In genomic region chr10:39161406-39161805, GRCm38 (mm10) we compare ENCODE assay signal across 33 mouse cellular contexts. TPM values are rescaled to one million over a fixed set of nuclear protein-coding genes. Genes with fewer than 3 reads are reported as not detected.
DNase-seq lines count a peak whose midpoint lies in the region; ATAC-seq and TF ChIP-seq lines count a peak whose summit lies in the region.
"Had no signal": no experiment of that assay in that cellular context is flagged by ENCODE, and none has a peak within 500 bp of the region (broad histone marks: within the 10 kb centered on the region; RNA-seq: fewer than 3 reads in every experiment).

No protein-coding gene starts in this region.

- TF ChIP-seq CTCF in liver, postnatal 0 days (IDR thresholded peaks at IDR 0.05; ENCODE audit: low read depth) = no peak

- TF ChIP-seq EP300 in liver, postnatal 0 days (IDR thresholded peaks at IDR 0.05; ENCODE audit: low read depth) = no peak

- 83% methylated on average over 1 of the region's 1 CpGs for WGBS in liver, postnatal 0 days (ENCODE audit: insufficient replicate concordance)

- H3K9me3 ChIP-seq in liver, postnatal 0 days (ENCODE audit: low read length) = no peaks in the 10 kb centered on the region
- H3K9me3 ChIP-seq in megakaryocyte, embryonic 14.5 days = peaks cover 7% of the 10 kb centered on the region; the same call in 1 of the 2 replicates
- H3K9me3 ChIP-seq: embryonic facial prominence, embryonic 10.5 days; forebrain, embryonic 10.5 days; forebrain, embryonic 13.5 days; G1E; heart, embryonic 10.5 days; heart, embryonic 13.5 days; hindbrain, embryonic 12.5 days had no signal

- ATAC-seq in liver, postnatal 0 days = 0 out of 2 replicates have a peak, but pooled peaks have one; percentile 23
- peak; percentile 59 for ATAC-seq in granulocyte monocyte progenitor cell, adult 5-6 weeks (replicated peaks; ENCODE audit: poor library complexity, severe bottlenecking)
- ATAC-seq: forebrain, embryonic 13.5 days; forebrain, embryonic 16.5 days; hindbrain, postnatal 0 days; inflammation-experienced regulatory T-cells, adult 6 months; intestine, embryonic 16.5 days had no signal

- no peak overlapping the region for H3K9ac ChIP-seq in liver, postnatal 0 days (replicated peaks)
- H3K9ac ChIP-seq: embryonic facial prominence, embryonic 13.5 days; forebrain, embryonic 13.5 days; heart, embryonic 13.5 days; hindbrain, embryonic 12.5 days had no signal

- H3K27ac ChIP-seq in liver, postnatal 0 days (ENCODE audit: low read depth) = no peak overlapping the region
- H3K27ac ChIP-seq: embryonic facial prominence, embryonic 10.5 days; embryonic facial prominence, embryonic 13.5 days; forebrain, embryonic 10.5 days; forebrain, embryonic 13.5 days; gastrocnemius, adult 2 months; heart, adult 2 months; heart, embryonic 10.5 days; heart, embryonic 13.5 days; hindbrain, embryonic 12.5 days; hindbrain, postnatal 0 days had no signal

- peaks cover 7% of the 10 kb centered on the region; the same call in 1 of the 2 replicates for H3K4me1 ChIP-seq in liver, postnatal 0 days (ENCODE audit: insufficient read depth)
- H3K4me1 ChIP-seq in megakaryocyte, embryonic 14.5 days = peaks cover 27% of the 10 kb centered on the region

- no peak for DNase-seq in liver, postnatal 0 days
- no peak for DNase-seq in liver
- DNase-seq in frontal cortex, postnatal 25 days (ENCODE audit: low spot score in 2 of 2) = no peak
- DNase-seq in thymus, postnatal 4 days = no peak
- DNase-seq: adrenal gland, adult 2 months; adrenal gland, postnatal 14 days; B cell, adult 2 months; cerebellum, adult 11-12 months; cerebellum, adult 8-10 months; cerebellum, postnatal 10 days; cerebellum, postnatal 36 days; embryo, embryonic 11 days; gastrocnemius, adult 2 months; gastrocnemius, postnatal 14 days; heart, adult 2 months; heart, postnatal 14 days; heart, postnatal 4 days had no signal

- H3K36me3 ChIP-seq in liver, postnatal 0 days (replicated peaks; ENCODE audit: insufficient read depth, low read length) = no peaks in the 10 kb centered on the region
- no peaks in the 10 kb centered on the region for H3K36me3 ChIP-seq in megakaryocyte, embryonic 14.5 days (replicated peaks; ENCODE audit: low read length)
- H3K36me3 ChIP-seq: embryonic facial prominence, embryonic 10.5 days; embryonic facial prominence, embryonic 13.5 days; forebrain, embryonic 10.5 days; heart, embryonic 10.5 days; heart, embryonic 13.5 days; hindbrain, embryonic 12.5 days had no signal

- H3K4me3 ChIP-seq in liver, postnatal 0 days (ENCODE audit: low read depth, low read length) = no peak overlapping the region
- H3K4me3 ChIP-seq in megakaryocyte, embryonic 14.5 days (replicated peaks) = peak overlapping the region; percentile 0
- H3K4me3 ChIP-seq: embryonic facial prominence, embryonic 10.5 days; embryonic facial prominence, embryonic 13.5 days; erythroblast, embryonic 14.5 days; forebrain, embryonic 10.5 days; forebrain, embryonic 13.5 days; gastrocnemius, adult 2 months; heart, adult 2 months; heart, embryonic 10.5 days; heart, embryonic 13.5 days; hindbrain, embryonic 12.5 days had no signal

- no peak overlapping the region for H3K4me2 ChIP-seq in liver, postnatal 0 days (ENCODE audit: low read depth, low read length)
- H3K4me2 ChIP-seq: embryonic facial prominence, embryonic 13.5 days; forebrain, embryonic 13.5 days; heart, embryonic 13.5 days; hindbrain, embryonic 12.5 days had no signal

- no peaks in the 10 kb centered on the region for H3K27me3 ChIP-seq in liver, postnatal 0 days (ENCODE audit: insufficient read depth, low read length)
- peaks cover 31% of the 10 kb centered on the region for H3K27me3 ChIP-seq in megakaryocyte, embryonic 14.5 days (replicated peaks)
- H3K27me3 ChIP-seq: embryonic facial prominence, embryonic 13.5 days; forebrain, embryonic 13.5 days; heart, embryonic 13.5 days; hindbrain, embryonic 12.5 days had no signal

RNA-seq across cellular contexts. Expression of gene Ccn6, which starts 2.2 kb away (rescaled TPM):
- polyA plus RNA-seq in liver, postnatal 0 days (2015; fragmentation: Nextera tagmentation; extraction: Ambion mirVana) = not detected in 2 replicates
- total RNA-seq in granulocyte monocyte progenitor cell, adult 5-6 weeks (2014; fragmentation: Nextera tagmentation) = not detected in 2 replicates
- not detected in 2 replicates for total RNA-seq in granulocyte monocyte progenitor cell, adult 5-6 weeks (2017)
- not detected in 2 replicates for polyA plus RNA-seq in megakaryocyte, embryonic 14.5 days (2012; ENCODE audit: insufficient read depth, low replicate concordance)
- total RNA-seq: adrenal gland, adult 2 months; CH12.LX; G1E; gastrocnemius, adult 2 months; heart, postnatal 4 days had no signal
- polyA plus RNA-seq: erythroblast, embryonic 14.5 days; G1E; heart, adult 2 months; heart, embryonic 13.5 days had no signal

RNA-seq across cellular contexts. Expression of gene Tube1, which starts 27.6 kb away (rescaled TPM):
- 2.1 and 2.2 TPM in 2 replicates for polyA plus RNA-seq in liver, postnatal 0 days (2015; fragmentation: Nextera tagmentation; extraction: Ambion mirVana)
- total RNA-seq in granulocyte monocyte progenitor cell, adult 5-6 weeks (2014; fragmentation: Nextera tagmentation) = 13.3 and 16.7 TPM in 2 replicates
- total RNA-seq in granulocyte monocyte progenitor cell, adult 5-6 weeks (2017) = 15.6 and 19.8 TPM in 2 replicates
- polyA plus RNA-seq in megakaryocyte, embryonic 14.5 days (2012; ENCODE audit: insufficient read depth, low replicate concordance) = 0.18 TPM in 1 of 2 replicates, not detected in the other

RNA-seq across cellular contexts. Expression of gene Fam229b, which starts 27.7 kb away (rescaled TPM):
- 1.3 and 1.9 TPM in 2 replicates for polyA plus RNA-seq in liver, postnatal 0 days (2015; fragmentation: Nextera tagmentation; extraction: Ambion mirVana)
- 0.60 and 20.7 TPM in 2 replicates for total RNA-seq in granulocyte monocyte progenitor cell, adult 5-6 weeks (2014; fragmentation: Nextera tagmentation)
- 0.78 TPM in 1 of 2 replicates, not detected in the other for total RNA-seq in granulocyte monocyte progenitor cell, adult 5-6 weeks (2017)
- polyA plus RNA-seq in megakaryocyte, embryonic 14.5 days (2012; ENCODE audit: insufficient read depth, low replicate concordance) = 0.20 TPM in 1 of 2 replicates, not detected in the other
- polyA plus RNA-seq: erythroblast, embryonic 14.5 days had no signal
